8 mouse cellular contexts compared by ENCODE assay signal in the genomic region with DNA sequence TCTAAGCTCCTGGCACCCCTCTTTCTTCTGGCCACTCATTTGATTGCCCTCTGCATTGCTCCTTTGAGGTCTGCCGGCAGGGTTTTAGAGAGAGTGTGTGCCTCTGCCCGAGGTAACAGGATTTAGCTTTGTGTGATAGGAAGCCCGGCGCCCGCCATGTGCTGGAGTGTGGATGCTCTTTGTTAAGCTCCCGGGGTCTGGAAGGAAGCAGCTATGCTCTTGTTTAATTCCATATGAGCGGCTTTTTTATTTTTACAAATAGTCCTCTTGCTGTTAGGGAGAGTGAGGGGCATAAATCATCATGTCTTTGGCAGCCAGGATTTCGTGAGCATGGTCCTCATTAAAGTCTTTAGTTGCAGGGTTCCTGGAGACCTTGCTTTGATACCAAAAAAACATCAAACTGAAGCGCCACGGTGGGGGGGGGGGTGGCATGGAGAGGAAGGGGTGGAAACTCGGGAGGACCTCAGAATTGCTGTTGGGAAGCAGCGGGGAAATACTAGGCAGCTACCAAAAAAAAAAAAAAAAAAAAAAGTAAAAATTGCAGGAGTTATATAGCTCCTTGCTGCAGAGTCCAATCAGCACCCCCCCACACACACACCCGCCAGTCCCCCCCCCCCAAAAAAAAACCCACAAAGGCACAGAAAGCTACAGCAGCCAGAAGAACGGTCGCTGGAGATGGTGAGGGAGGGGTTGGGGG.
A peak's percentile ranks its signal among the peaks of the same experiment; 100 is the strongest.
DNase-seq lines count a peak whose midpoint lies in the region; ATAC-seq and TF ChIP-seq lines count a peak whose summit lies in the region.

No protein-coding gene starts in this region.

- no peak overlapping the region for H3K27ac ChIP-seq in gastrocnemius, adult 2 months
- H3K27ac ChIP-seq in hindbrain, embryonic 16.5 days (ENCODE audit: low read depth, low read length) = no peak overlapping the region
- H3K27ac ChIP-seq in midbrain, embryonic 13.5 days = peak overlapping the region; percentile 53

- H3K4me1 ChIP-seq in hindbrain, embryonic 16.5 days (ENCODE audit: control insufficient read depth, insufficient read depth, low read depth, low read length) = peaks cover 3% of the 10 kb centered on the region
- peaks cover 13% of the 10 kb centered on the region; the same call in 1 of the 2 replicates for H3K4me1 ChIP-seq in midbrain, embryonic 13.5 days (replicated peaks)

- under 1% methylated on average over 15 of the region's 15 CpGs for WGBS in hindbrain, embryonic 16.5 days
- under 1% methylated on average over 15 of the region's 15 CpGs for WGBS in midbrain, embryonic 13.5 days

- H3K9me3 ChIP-seq in hindbrain, embryonic 16.5 days (ENCODE audit: control insufficient read depth, low read length) = no peaks in the 10 kb centered on the region
- H3K9me3 ChIP-seq in midbrain, embryonic 13.5 days = peaks cover 3% of the 10 kb centered on the region; the same call in 1 of the 2 replicates

- peak overlapping the region; percentile 64 for H3K9ac ChIP-seq in hindbrain, embryonic 16.5 days (ENCODE audit: low read depth, low read length)
- peak overlapping the region; percentile 65 for H3K9ac ChIP-seq in midbrain, embryonic 13.5 days (replicated peaks)

- H3K4me3 ChIP-seq in gastrocnemius, adult 2 months = peak overlapping the region; percentile 65
- peak overlapping the region; percentile 44 for H3K4me3 ChIP-seq in hindbrain, embryonic 16.5 days (ENCODE audit: low read length)
- peak overlapping the region; percentile 42 for H3K4me3 ChIP-seq in midbrain, embryonic 13.5 days (replicated peaks)

- intact Hi-C loops in gastrocnemius, adult 2 months (cut with DNase I) = no loop called here

- peaks cover 5% of the 10 kb centered on the region for H3K27me3 ChIP-seq in hindbrain, embryonic 16.5 days (replicated peaks; ENCODE audit: control insufficient read depth, insufficient read depth, low read length)
- H3K27me3 ChIP-seq in midbrain, embryonic 13.5 days = peaks cover 51% of the 10 kb centered on the region

- no peaks in the 10 kb centered on the region for H3K36me3 ChIP-seq in hindbrain, embryonic 16.5 days (ENCODE audit: control insufficient read depth, insufficient read depth, low read length)
- H3K36me3 ChIP-seq in midbrain, embryonic 13.5 days = no peaks in the 10 kb centered on the region

- no peak for DNase-seq in gastrocnemius, adult 2 months
- no peak for DNase-seq in gastrocnemius, postnatal 10 days
- peak; percentile 22 for DNase-seq in brain, embryonic 18.5 days (ENCODE audit: low read depth, low spot score)
- no peak for DNase-seq in frontal cortex, postnatal 10 days (ENCODE audit: low spot score in 2 of 2)
- DNase-seq in thymus, postnatal 14 days = no peak
- no peak for DNase-seq in lung, adult 18-20 months

- peak; percentile 74 for ATAC-seq in hindbrain, embryonic 16.5 days
- ATAC-seq in midbrain, embryonic 13.5 days = peak; percentile 66

- no peak for TF ChIP-seq CTCF in gastrocnemius, adult 2 months (IDR thresholded peaks at IDR 0.05)

- peak overlapping the region; percentile 88 for H3K4me2 ChIP-seq in hindbrain, embryonic 16.5 days (ENCODE audit: low read length)
- peak overlapping the region; percentile 75 for H3K4me2 ChIP-seq in midbrain, embryonic 13.5 days (replicated peaks)
